Mouse (Mus musculus): Measurements from ENCODE around the gene Psmd1.
A peak's percentile ranks its signal among the peaks of the same experiment; 100 is the strongest.

Gene Psmd1

DNA sequence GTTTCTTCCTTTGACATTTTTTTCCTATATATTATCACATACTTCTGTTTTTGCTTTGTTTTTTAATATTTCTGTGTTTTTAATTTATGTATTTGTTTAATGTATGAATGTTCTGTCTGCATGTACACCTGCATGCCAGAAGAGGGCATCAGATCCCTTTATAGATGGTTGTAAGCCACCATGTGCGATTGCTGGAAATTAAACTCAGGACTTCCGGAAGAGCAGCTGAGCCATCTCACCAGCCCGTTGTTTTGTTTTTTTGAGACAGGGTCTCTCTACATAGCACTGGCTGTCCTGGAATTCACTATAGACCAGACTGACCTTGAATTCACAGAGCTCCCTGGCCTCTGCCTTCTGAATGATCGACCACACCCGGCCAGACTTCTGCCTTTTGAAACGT, 1.7 kb upstream of the Psmd1 start:
- no peak for DNase-seq

DNA sequence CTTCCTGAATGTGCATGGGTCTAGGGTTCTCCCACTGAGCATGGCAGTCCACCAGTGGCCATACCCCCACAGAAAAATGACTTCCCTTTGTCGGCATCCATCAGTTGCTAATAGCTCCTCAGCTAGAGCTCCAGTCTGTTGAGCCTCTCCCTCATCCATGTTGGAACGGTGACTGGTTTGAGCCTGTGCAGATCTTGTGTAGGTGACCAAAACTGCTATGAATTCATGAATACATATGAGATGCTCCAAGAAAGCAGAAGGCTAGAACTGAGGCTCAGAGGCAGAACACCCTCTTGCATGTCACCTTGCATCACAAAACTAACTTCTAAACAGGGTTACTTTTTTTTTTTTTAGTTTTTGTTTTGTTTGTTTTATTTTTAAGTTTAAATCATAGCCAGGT, 12.4 kb downstream of the Psmd1 start:
- no peak for DNase-seq

DNA sequence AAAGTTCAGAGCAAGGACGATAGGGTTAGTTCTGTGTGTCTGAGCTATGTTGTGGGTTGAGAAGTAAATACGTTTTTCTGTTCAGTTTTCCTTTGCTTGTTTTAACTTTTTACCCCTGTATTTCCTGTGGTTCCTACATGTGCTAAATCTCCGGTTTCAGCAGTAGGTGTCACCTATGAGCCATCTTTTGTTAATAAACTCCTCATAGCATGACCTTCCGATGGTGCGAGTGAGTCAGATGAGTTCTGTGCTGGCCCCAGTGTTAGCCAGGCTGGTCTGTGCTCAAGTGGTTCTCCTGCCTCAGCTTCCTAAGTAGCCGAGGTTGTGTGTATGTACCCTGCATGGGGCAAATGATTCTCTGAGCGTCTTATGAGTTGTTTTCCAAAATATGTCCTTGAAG, 30.2 kb downstream of the Psmd1 start:
- no peak for DNase-seq

DNA sequence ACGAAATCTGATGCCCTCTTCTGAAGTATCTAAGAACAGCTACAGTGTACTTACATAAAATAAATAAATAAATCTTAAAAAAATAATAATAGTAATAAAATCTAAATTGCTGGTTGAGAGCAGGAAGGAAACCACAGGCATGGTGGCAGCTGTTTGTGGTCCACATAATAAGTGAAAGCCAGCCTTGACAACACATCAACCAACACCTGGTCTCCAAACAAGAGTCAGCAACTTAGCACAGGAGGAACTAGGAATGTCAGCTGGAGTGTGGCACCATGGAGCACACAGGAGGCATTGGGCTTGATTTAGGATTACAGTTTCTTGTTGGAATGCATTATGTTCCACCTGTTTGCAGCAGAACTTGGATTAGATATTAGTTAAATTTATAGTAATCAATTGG, 40.9 kb downstream of the Psmd1 start:
- DNase-seq = no peak

DNA sequence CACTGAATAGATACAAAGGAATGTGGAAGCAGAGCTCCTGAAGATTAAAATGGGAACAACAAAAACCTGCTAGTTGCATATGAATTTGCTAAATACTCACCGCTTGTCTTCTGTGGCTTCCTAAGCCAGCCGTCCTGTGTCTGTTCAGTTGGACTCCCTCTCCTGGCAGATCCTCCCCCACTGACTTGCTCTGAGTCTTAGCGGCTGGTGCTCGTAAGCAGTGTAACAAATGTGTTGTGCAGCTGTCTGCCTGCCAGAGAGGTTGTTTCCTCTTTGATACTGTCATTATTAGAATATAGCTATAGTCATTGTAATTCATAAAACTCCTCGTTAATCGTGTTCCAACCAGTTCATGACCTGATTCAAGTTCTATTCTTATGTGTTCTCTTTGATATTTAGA, 47.6 kb downstream of the Psmd1 start, which contains the start of gene Htr2b:
TSS of gene Htr2b (minus strand) at position 192 of the 400 bp plus-strand sequence.
- DNase-seq = peak; percentile 47 to 48

DNA sequence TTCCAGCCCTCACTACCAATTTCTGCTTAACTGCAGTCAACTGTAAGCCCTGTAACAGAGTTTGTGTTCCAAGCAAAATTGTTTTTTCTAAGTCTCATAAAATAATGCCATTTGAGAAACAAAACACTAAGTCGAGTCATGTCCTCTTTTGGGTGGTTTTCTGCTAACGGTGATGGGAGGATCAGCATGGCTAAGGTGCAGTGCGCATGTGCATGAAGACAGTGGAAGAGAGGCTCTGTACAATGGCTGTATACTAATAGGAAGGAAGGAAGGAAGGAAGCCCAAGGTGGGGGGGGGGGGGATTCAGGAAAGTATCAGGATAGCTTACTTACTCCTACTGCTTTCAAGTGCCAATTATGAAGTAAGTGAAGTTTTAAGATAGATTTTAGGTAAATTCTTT, 50.0 kb downstream of the Psmd1 start:
- peak in 1 of 2 experiments; percentile 11 for DNase-seq

DNA sequence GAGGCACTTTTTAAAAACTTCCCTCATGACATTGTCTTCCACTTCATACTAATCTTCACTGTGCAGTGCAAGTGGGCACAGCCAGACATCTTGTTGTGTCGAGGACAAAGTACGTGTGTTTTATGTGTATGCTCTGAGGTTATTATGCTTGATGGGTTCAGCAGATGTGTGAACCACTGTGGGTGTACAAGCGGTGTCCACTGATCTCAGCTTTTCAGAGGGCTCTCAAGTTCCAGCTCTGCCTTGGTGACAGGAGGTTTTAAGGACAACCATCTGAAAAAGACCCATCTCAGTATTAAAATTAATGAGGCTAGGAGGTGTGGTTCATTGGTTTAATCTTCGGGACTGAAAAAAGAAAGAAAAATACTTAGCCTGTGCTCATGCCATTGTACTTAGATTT, 55.4 kb downstream of the Psmd1 start:
- no peak for DNase-seq

DNA sequence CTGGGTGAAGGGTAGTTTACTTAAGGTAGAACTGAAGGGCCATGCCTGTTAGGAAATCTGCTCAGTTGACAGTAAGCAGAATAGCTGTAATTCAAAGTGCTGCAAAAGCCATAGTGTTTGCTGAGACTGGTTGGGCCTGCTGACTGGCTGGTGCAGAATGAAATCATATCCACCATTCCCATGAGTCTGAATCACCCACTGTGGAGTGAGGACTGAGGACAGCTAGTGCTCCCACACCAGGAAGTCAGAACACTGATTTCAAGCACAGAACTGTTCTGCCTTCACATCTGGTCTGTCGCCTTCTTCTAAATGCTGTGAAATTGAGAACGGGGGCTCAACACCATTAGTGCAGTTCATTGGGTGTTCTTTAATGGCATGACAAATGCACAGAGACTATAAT, 61.8 kb downstream of the Psmd1 start:
- DNase-seq = no peak

DNA sequence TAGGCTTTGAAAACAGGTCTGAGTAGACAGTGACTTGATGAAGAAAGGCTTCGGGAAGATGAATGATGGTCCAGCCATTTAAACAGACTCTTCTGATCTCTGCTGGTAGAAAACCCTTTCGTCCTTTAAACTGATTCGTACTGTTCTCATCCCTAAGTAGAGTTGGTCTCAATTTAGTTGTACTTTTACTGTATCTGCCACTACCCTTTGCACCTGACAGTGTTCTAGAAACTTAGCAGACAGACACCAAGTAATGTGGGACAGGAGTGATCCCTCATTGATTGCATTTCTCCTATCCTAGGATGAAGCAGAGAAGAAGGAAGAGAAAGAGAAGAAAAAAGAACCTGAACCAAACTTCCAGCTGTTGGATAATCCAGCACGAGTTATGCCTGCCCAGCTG, 69.2 kb downstream of the Psmd1 start, which contains the start of gene Gm21972:
TSS of gene Gm21972 (plus strand) at position 301 of the 400 bp plus-strand sequence.
- no peak for DNase-seq

DNA sequence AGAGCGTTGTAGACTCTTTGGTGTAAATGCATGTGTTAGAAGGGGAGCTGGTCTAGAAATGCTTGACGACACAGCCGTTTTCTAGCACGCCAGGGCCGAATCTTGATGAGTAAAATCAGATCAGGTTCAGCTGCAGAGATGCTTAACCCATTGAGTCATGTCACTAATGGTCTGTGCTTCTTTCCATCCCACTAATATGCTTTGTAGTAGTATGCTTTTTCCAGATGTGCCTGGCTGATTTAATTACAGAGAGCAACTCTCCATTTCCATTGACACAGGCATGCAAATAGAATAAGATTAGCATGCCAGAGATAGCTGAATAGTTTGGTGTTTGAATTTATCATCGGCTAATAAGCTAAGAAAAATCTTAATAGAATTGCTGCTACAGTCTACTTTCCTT, 71.1 kb downstream of the Psmd1 start:
- DNase-seq = no peak

DNA sequence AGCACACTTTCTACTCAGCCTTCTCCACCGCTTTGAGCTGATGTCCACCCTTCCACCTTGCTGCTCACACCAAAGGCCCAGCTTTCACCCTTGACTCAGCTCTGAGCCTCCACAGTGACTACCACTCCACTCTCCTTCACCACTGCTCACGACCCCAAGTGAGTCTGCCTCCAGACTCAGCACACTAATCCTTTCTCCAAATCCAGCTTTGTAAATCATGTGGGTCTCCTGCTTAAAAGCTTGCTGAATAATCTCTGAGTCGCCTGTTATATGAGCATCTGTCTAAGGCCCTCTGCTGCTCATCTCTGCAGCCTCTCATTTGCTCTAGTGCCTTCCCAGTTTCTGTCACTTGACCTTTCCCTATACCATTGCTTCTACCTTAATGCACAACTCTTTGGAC, 76.9 kb downstream of the Psmd1 start:
- DNase-seq = no peak

DNA sequence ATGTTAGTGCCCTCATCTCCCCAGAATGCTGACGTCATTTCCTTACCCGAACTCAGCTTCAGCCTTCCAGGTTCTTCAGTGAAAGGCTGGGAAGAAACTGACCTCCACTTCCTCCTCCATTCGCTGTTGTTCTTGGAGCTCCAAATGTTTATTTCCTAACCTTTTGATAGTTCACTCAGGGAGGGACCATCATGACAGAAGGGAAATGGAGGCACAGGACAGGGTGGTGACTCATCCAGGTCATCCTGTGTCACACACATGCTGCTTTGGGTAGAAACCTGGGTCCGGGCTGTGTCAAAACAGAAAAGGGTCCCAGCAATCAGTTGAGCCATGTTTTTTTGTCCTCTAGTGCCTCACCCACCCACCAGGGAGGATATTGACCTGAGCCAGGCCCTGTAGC, 79.0 kb downstream of the Psmd1 start:
- DNase-seq = no peak

DNA sequence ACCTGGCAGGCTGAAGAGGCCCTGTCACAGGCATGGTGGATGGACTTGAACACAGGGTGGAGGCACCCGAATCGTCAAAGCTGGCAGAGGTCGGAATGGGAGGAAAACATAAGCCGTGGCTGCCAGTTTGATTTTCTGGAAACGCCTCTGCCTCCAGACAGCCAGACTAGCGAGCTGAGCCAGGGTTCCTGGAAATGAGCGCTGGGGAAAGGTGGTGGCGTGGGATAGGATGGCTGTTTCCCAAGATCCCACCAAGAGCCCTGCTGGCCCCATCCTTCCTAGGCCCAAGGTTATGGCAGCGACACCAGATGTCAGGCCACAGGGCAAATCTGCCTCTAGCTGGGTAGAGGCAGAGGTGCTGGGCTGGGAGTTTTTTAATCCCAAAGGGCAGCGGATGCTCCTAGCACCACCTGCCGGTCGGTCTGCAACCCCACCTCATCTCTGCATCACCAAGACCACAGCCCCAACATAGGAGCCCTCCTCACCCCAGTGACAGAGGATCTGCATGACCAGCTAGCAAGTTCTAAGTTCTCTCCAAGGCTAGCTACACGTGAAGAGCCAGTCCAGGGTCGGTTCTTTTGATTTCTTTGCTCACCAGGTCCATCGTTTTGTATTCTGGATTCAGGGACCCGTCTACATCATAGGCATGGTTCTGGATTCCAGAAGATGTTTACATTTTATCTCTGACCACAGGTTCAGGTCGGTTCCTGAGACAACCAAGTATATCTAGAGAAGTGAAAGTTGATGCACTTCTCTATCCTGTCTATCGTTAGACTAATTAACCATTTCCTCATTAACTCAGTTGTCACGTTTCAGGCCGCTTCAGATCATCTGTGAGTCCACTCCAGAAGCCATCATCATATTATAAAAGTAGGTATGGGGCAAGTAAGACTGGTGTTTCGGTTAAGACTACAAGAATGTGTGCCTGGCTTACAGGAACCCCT, 80.1 kb downstream of the Psmd1 start:
- DNase-seq = no peak

DNA sequence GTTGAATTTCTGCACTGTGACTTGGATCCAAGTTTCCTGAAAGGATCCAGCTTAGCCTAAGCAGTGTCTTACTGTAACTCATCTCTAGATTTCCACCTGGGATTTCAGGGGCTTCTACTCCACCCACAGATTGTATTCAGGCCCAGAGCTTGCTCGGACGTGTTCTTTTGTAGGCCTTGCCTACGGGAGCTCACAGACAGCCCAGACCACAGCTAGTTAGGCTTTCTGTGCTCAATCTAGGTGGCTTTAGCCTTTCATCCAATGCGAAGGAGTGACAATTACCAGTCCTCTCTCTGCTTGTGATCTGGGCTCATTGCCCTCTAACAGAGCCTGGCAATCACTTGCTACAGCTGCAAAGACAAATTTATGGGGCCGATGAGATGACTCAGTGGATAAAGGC, 82.1 kb downstream of the Psmd1 start:
- no peak for DNase-seq

DNA sequence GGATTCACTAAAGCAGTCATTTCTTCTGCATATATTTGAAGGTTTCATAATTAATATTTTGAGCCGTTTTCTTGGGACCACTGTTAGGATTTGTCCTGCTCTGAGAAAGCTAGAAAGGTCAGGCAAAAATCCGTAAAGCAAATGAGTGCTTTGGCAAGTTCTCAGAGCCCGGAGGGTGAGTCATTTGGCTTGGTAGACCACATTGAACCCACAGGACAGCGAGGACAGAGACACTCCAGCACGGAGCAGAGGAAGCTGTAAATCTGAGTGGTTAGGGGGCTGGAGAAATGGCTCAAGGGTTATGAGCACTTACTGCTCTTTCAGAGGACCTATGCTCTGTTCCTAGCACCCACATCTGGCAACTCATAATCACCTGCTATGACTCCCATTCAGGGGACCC, 83.4 kb downstream of the Psmd1 start:
- no peak for DNase-seq

DNA sequence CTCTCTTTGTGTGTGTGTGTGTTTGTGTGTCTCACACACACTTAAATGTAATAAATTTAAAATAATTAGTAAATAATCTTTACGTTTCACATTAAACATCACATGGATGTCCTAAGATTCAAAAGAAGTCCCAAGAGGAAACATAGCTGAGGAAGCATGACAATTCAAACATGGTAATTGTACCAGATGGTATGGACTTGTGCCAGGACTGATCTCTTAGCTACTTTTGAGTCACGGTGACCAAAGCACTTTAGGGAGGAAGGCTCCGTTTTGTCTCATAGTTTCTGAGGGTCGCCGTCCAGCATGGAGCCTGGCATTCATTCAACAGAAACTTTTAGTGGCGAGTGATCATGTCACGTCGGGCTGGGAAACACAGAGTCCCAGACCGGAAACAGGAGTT, 84.0 kb downstream of the Psmd1 start:
- no peak for DNase-seq

DNA sequence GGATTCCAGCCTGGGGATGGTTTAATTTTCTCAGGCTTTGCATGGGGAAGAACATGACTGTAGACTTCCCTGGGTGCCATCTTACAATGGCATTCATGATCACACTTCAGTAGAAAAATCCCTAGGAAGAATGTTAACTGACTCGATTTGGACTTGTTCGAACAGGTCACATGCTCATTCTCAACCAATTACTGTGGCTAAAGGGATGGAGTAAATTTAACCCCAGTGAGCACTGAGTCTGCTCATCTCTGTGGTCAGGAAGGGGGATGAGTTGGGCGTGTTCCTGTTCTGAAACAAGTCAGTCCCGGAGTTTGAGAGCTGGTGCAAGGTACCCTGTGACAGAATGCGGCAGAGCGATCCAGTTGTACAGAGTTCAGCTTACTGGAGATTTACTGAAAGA, 86.7 kb downstream of the Psmd1 start:
- no peak for DNase-seq

DNA sequence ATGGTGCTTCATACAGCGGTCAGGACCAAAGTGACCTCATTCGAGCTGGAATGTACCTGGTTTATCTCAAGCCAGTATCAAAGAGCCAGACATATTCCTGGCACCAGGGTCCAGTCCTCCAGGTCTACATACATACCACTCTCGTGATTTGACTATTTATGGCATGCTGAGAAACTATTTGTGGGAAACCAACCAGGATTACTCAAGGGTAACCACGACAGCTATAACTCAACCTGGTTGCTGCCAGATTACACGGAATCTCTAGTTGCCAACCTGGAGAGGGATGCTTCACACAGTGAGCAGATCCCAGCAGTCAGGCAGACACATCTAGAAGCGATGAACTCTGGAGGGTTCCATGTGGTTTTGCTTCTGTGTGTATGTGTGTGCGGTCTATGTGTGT, 87.2 kb downstream of the Psmd1 start:
- no peak for DNase-seq

DNA sequence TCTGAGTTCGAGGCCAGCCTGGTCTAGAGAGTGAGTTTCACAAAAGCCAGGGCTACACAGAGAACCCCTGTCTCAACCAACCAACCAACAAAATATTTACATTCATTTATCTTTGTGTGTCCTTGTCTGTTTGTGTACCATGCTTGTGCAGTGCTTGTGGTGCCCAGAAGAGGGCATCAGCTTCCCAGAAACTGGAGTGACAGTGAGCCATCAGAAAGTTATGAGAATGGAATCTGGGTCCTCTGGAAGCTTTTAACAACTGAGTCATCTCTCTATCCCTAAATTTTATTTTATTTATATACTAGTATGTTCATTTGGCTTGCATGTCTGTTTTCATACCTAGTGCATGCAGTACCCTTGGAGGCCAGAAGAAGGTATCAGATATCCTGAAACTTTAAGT, 88.4 kb downstream of the Psmd1 start:
- DNase-seq = peak in 1 of 2 experiments; percentile 29

DNA sequence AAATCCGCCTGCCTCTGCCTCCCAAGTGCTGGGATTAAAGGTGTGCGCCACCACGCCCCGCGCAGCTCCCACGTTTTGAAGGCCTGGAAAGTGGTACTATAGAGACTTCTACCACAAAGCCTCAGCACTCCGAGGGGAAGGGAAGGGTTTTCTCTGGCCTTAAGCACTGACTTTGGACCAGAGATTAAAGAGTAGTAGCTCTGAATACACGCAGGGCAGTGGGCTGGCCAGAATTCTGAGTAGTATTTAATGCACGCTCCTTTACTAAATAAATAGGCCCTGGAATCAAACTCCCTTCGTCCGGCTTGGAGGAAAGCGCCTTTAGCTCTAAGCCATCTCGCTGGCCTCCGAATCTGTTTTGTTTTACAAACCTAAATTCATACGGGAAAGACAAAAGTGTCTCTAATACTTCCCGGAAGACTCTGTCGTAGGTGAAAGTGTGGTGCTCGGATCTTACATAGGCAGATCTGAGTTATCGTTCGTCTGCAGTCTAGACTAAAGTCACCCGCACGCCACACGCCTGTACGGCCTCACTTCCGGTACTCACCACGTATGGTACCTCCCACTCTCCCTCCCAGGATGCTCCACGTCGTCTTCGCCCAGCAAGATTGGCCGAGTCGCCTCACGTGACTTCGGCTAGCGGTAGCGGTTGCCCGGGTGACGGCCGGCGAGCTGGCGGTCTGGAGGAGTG, 90.1 kb downstream of the Psmd1 start, which contains the start of gene Armc9:
TSS of gene Armc9 (plus strand) at position 648 of the 691 bp plus-strand sequence.
- peak; percentile 97 to 99 for DNase-seq

DNA sequence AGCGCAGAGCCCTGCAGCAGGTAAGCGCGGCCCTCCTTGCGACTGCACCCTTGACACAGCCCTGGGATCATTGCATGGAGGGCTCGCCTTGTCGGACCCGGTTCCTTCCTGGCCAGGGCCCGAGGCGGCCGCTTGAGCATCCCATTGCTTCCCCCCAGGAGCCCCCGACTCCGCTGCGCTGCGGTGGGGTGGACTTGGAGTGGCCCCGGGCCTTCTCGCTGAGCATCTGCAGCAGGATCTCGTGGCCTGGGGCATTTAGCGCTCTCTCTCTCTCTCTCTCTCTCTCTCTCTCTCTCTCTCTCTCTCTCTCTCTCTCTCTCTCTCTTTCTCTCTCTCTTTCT, 90.6 kb downstream of the Psmd1 start:
- DNase-seq = no peak

DNA sequence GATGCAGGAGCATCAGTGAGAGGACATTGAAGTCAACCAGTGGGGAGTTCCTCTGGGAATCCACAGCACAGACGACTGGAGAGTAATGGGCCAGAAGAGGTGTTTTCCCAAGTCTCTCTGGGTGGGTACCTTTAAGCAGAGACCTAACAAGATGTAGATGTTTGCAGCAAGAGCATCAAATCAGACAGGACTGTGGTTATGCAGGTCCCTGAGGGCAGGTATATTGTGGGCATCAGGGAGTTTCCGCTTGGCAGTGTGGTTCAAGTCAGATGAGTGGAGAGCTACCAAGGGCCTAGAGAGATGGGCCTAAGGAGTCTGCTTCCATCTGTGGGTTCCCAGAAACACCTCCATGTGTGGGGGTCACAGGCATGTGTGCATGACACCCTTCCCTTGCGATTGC, 91.9 kb downstream of the Psmd1 start:
- no peak for DNase-seq

DNA sequence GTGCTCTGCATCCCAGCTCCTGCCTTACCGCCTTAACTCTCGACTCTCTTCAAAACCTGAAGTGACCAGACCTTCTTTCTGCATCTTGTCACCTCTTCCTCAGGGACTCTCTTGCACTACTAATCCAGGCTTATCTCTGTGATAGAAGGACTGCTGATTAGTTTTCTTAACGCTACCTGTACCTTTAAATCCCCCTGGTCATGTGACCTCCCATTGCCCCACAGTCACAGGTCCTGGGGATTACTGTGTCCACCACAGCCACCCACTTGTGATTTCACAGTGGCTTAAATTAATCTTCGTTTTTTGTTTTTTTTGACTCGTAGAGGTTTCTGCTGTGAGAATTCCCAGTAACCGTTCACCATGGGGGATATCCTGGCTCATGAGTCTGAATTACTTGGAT, 92.4 kb downstream of the Psmd1 start:
- no peak for DNase-seq

DNA sequence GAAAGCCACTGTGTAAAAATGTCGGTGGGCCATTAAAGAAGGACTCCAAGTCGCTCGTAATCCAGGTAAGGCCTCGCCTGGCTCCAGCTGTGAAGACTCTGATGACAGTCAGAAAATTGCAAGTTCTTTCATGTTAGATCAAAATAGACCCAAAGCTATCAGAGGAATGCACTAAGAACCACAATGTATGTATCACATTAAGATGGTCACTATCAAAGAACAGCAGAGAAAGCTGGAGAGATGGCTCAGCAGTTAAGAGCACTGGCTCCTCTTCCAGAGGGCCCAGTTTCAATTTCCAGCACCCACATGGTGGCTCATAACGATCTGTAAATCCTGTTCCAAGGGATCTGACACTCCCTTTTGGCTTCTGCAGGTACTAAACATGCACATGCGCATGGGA, 95.9 kb downstream of the Psmd1 start:
- no peak for DNase-seq
